Mouse (Mus musculus): ENCODE results near the gene Dmbx1. TPM values are rescaled to one million over a fixed set of nuclear protein-coding genes. Genes with fewer than 3 reads are reported as not detected.

Dmbx1 gene
- total and polyA plus RNA-seq, 2 experiments from 2014 or later = 7.7 to 9.6 TPM

DNA sequence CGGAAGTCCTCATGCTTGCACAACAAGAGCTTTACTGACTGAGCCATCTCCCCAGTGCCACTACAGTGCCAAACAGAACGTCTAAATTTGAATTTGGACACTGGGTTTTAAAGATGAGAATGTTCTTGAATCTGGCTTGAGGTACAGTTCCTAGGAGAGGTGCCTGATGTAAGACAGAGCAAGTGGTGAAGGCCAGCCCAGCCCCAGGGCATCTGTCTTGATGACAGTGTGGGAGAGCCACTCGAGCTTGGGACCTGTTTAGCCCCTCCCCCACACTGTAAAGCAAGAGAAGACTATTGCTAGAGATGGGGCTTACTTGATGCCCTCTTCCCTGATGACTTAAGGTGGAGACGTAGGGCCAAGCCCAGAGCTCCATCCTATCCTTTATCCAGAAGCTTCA, 57.5 kb downstream of the Dmbx1 start:
- Histone ChIP-seq H3K9me3 (ENCODE audit: low read length) (no peaks in the 10 kb centered on the region), H3K36me3 (ENCODE audit: insufficient read depth, low read length) (no peaks in the 10 kb centered on the region), H3K27me3 (ENCODE audit: insufficient read depth, low read length) (no peaks in the 10 kb centered on the region), H3K27ac (ENCODE audit: low read depth, low read length) (no peak overlapping the region), H3K9ac (replicated peaks; ENCODE audit: low read length, poor library complexity, severe bottlenecking) (no peak overlapping the region), H3K4me2 (ENCODE audit: low read depth, low read length, poor library complexity, severe bottlenecking) (no peak overlapping the region), H3K4me3 (ENCODE audit: low read depth, low read length) (no peak overlapping the region), H3K4me1 (ENCODE audit: insufficient read depth, low read length) (peaks cover 36% of the 10 kb centered on the region)
- WGBS = 66% methylated on average over 4 of the region's 4 CpGs
- no peak for TF ChIP-seq CTCF (IDR thresholded peaks at IDR 0.05)
- DNase-seq (ENCODE audit: low spot score) (no peak), ATAC-seq (ENCODE audit: low FRiP score) (no peak)

DNA sequence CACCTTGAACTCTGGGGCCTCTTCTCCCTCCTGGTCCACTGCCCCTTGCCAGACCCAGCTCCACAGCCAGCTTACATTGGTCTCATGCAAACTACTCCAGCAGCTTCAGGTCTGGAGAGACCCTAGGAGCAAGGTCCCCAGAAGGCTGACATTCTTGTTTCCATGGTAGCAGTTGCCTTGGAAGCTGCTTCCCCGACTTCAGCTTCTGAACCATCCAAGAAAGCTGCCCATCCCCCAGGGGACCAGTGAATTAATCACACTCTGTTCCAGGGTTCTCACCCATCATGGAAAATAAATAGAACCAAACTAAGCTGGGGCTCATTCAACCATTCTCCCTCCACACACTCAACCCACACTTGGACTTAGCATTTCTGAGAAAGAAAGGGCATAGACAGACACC, 58.5 kb downstream of the Dmbx1 start:
- Histone ChIP-seq H3K36me3 (ENCODE audit: insufficient read depth, low read length) (no peaks in the 10 kb centered on the region), H3K4me2 (ENCODE audit: low read depth, low read length, poor library complexity, severe bottlenecking) (no peak overlapping the region), H3K4me3 (ENCODE audit: low read depth, low read length) (no peak overlapping the region), H3K9ac (replicated peaks; ENCODE audit: low read length, poor library complexity, severe bottlenecking) (no peak overlapping the region), H3K4me1 (ENCODE audit: insufficient read depth, low read length) (peaks cover 35% of the 10 kb centered on the region), H3K27ac (ENCODE audit: low read depth, low read length) (peak overlapping the region; percentile 59; the same call in 1 of the 2 replicates), H3K9me3 (ENCODE audit: low read length) (no peaks in the 10 kb centered on the region), H3K27me3 (ENCODE audit: insufficient read depth, low read length) (no peaks in the 10 kb centered on the region)
- DNase-seq (ENCODE audit: low spot score) = peak; percentile 86
- no peak for TF ChIP-seq CTCF (IDR thresholded peaks at IDR 0.05)
- peak; percentile 42 for ATAC-seq (ENCODE audit: low FRiP score)
- 6% methylated on average over 1 of the region's 1 CpGs for WGBS

DNA sequence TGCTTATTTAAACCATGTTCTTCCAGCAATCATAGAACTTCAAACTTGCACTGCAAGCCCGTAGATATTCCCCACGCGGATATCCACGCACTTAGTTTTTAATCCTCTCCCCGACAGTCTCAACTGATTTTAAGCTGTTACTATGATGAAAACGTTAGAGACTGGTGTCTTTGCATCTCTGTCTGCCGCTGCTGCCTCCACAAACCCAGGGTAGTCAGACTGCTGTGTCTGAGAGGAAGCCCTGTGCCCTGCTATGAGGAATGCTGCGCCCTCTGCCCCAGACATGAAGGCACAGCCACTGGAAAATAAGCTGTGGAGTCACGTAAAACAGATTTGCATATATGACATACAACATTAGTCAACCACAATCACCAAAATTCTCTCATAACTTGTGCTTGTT, 60.9 kb downstream of the Dmbx1 start:
- peaks cover 5% of the 10 kb centered on the region; the same call in 1 of the 2 replicates for H3K36me3 ChIP-seq (ENCODE audit: insufficient read depth, low read length)
- no peak overlapping the region for H3K9ac ChIP-seq (replicated peaks; ENCODE audit: low read length, poor library complexity, severe bottlenecking)
- H3K27ac ChIP-seq (ENCODE audit: low read depth, low read length) = 0 out of 2 replicates have a peak overlapping the region, but pooled peaks have one; percentile 4
- ATAC-seq (ENCODE audit: low FRiP score) (no peak), DNase-seq (ENCODE audit: low spot score) (no peak)
- peaks cover 30% of the 10 kb centered on the region for H3K4me1 ChIP-seq (ENCODE audit: insufficient read depth, low read length)
- no peak for TF ChIP-seq CTCF (IDR thresholded peaks at IDR 0.05)
- no peak overlapping the region for H3K4me2 ChIP-seq (ENCODE audit: low read depth, low read length, poor library complexity, severe bottlenecking)
- no peaks in the 10 kb centered on the region for H3K27me3 ChIP-seq (ENCODE audit: insufficient read depth, low read length)
- no peak overlapping the region for H3K4me3 ChIP-seq (ENCODE audit: low read depth, low read length)
- H3K9me3 ChIP-seq (ENCODE audit: low read length) = no peaks in the 10 kb centered on the region
- WGBS = 23% methylated on average over 9 of the region's 9 CpGs

DNA sequence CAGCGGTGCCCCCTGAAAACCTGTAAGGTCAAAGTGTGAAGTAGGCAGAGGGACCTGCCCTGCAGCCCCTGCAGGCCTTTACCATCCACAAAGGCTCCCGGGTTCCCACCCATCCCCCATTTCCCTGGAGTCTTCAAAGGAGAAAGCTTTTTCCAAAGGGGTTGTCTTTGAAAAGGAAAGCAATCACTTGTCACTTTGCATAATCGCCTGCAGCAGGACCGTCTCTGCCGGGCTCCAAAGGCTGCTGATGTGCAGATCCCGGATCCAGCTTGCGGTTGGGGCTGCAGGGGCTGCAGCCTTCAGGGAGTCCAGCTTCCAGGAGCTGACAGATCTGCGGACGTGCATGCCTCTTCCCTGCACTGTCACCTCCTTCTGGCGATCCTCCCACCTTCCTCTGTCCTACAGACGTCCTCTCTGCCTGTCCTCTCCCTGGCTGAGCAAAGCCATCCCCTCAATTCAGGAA, 61.5 kb downstream of the Dmbx1 start:
- peaks cover 5% of the 10 kb centered on the region; the same call in 1 of the 2 replicates for H3K36me3 ChIP-seq (ENCODE audit: insufficient read depth, low read length)
- no peak overlapping the region for H3K4me3 ChIP-seq (ENCODE audit: low read depth, low read length)
- no peaks in the 10 kb centered on the region for H3K9me3 ChIP-seq (ENCODE audit: low read length)
- H3K27ac ChIP-seq (ENCODE audit: low read depth, low read length) = peak overlapping the region; percentile 8; the same call in 1 of the 2 replicates
- 5% methylated on average over 11 of the region's 11 CpGs for WGBS
- H3K27me3 ChIP-seq (ENCODE audit: insufficient read depth, low read length) = no peaks in the 10 kb centered on the region
- H3K4me2 ChIP-seq (ENCODE audit: low read depth, low read length, poor library complexity, severe bottlenecking) = no peak overlapping the region
- DNase-seq (ENCODE audit: low spot score) (no peak), ATAC-seq (ENCODE audit: low FRiP score) (peak; percentile 29; the same call in 1 of the 2 replicates)
- H3K4me1 ChIP-seq (ENCODE audit: insufficient read depth, low read length) = peaks cover 30% of the 10 kb centered on the region
- 0 out of 2 replicates have a peak overlapping the region, but pooled peaks have one; percentile 6 for H3K9ac ChIP-seq (replicated peaks; ENCODE audit: low read length, poor library complexity, severe bottlenecking)
- TF ChIP-seq CTCF (IDR thresholded peaks at IDR 0.05) = no peak

DNA sequence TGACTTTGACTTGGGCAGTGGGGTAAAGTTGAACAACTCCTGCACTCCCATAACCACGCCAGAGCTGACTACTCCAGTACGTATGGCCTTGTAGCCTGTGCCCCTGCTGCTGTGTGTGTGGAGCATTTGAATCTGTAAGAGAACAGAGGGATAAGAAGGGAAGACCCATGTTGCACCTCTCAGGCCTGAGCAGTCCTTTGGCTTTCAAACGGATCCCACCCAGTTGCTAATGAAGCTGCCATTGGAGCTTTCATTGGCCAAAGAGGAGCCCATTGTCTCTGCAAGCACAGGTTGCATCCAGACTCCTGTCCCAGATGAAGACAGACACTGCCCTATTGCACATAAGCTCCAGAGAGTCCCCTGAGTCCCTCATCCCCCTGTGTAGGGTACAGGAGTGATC, 66.5 kb downstream of the Dmbx1 start:
- WGBS = 76% methylated on average over 3 of the region's 3 CpGs
- no peak overlapping the region for H3K4me2 ChIP-seq (ENCODE audit: low read depth, low read length, poor library complexity, severe bottlenecking)
- DNase-seq (ENCODE audit: low spot score) = no peak
- H3K27ac ChIP-seq (ENCODE audit: low read depth, low read length) = no peak overlapping the region
- no peak for ATAC-seq (ENCODE audit: low FRiP score)
- no peak overlapping the region for H3K9ac ChIP-seq (replicated peaks; ENCODE audit: low read length, poor library complexity, severe bottlenecking)
- peaks cover 9% of the 10 kb centered on the region; the same call in 1 of the 2 replicates for H3K4me1 ChIP-seq (ENCODE audit: insufficient read depth, low read length)
- peaks cover 5% of the 10 kb centered on the region for H3K36me3 ChIP-seq (ENCODE audit: insufficient read depth, low read length)
- no peaks in the 10 kb centered on the region for H3K9me3 ChIP-seq (ENCODE audit: low read length)
- H3K4me3 ChIP-seq (ENCODE audit: low read depth, low read length) = no peak overlapping the region
- H3K27me3 ChIP-seq (ENCODE audit: insufficient read depth, low read length) = no peaks in the 10 kb centered on the region
- TF ChIP-seq CTCF (IDR thresholded peaks at IDR 0.05) = no peak

DNA sequence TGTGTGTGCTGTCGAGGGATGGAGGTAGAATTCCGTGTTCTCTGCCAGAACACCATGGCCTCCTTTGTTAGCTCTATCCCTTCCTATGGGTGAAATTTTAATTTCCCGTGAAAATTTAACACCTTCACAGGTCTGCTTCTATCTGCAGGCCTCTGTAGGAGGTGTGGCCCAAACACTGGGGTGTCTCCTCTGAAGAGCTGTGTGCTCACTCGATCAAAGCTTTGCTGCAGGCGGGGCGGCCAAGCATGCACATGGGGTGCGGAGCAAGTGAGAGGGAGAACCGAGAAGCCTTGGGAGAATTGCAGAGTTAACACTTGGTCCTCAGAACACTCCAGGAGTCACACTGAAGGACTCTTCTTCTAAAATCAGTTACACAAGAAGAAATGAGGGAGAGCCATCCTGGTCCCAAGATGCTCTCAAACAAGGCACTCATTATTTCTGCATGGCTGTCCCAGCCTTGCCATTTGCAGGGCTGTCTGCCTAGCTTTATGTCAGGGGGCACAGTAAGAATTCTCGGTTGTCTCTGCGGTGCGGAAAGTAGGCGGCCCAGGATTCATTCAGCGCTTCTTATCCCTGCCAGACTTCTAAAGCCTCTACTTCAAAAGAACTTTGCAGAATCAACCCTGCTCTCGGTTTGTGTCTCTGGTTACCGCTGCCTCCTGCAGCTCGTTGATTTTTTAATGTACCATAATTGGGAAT, 70.1 kb downstream of the Dmbx1 start:
- ATAC-seq (ENCODE audit: low FRiP score) (peak; percentile 41; the same call in 1 of the 2 replicates), DNase-seq (ENCODE audit: low spot score) (no peak)
- Histone ChIP-seq H3K4me3 (ENCODE audit: low read depth, low read length) (no peak overlapping the region), H3K36me3 (ENCODE audit: insufficient read depth, low read length) (peaks cover 1% of the 10 kb centered on the region), H3K27ac (ENCODE audit: low read depth, low read length) (peak overlapping the region; percentile 39; the same call in 1 of the 2 replicates), H3K9ac (replicated peaks; ENCODE audit: low read length, poor library complexity, severe bottlenecking) (no peak overlapping the region), H3K4me2 (ENCODE audit: low read depth, low read length, poor library complexity, severe bottlenecking) (no peak overlapping the region), H3K4me1 (ENCODE audit: insufficient read depth, low read length) (no peaks in the 10 kb centered on the region), H3K27me3 (ENCODE audit: insufficient read depth, low read length) (no peaks in the 10 kb centered on the region), H3K9me3 (ENCODE audit: low read length) (no peaks in the 10 kb centered on the region)
- TF ChIP-seq CTCF (IDR thresholded peaks at IDR 0.05) = no peak
- WGBS = 15% methylated on average over 16 of the region's 16 CpGs

Other genes with a start within 250 kb of the Dmbx1 start
- gene Efcab14, start 202.2 kb downstream of the Dmbx1 start, total RNA-seq (2014; rRNA removed) = 16.7 and 17.2 TPM in 2 replicates
- gene Efcab14, start 202.2 kb downstream of the Dmbx1 start, polyA plus RNA-seq (2015; fragmentation: Nextera tagmentation; extraction: Ambion mirVana) = 13.2 and 16.2 TPM in 2 replicates
- gene Tex38, start 158.9 kb downstream of the Dmbx1 start, total RNA-seq (2014; rRNA removed) = 0.49 and 1.2 TPM in 2 replicates
- 0.87 and 0.93 TPM in 2 replicates for gene Tex38, start 158.9 kb downstream of the Dmbx1 start, polyA plus RNA-seq (2015; fragmentation: Nextera tagmentation; extraction: Ambion mirVana)
- 25.9 and 40.0 TPM in 2 replicates for gene Atpaf1, start 155.1 kb downstream of the Dmbx1 start, total RNA-seq (2014; rRNA removed)
- 37.8 and 38.7 TPM in 2 replicates for gene Atpaf1, start 155.1 kb downstream of the Dmbx1 start, polyA plus RNA-seq (2015; fragmentation: Nextera tagmentation; extraction: Ambion mirVana)
- 3.7 and 12.1 TPM in 2 replicates for gene Mob3c, start 111.8 kb downstream of the Dmbx1 start, total RNA-seq (2014; rRNA removed)
- gene Mob3c, start 111.8 kb downstream of the Dmbx1 start, polyA plus RNA-seq (2015; fragmentation: Nextera tagmentation; extraction: Ambion mirVana) = 2.8 and 3.1 TPM in 2 replicates
- gene Mknk1, start 100.7 kb downstream of the Dmbx1 start, total RNA-seq (2014; rRNA removed) = 18.5 and 27.8 TPM in 2 replicates
- 22.8 and 23.2 TPM in 2 replicates for gene Mknk1, start 100.7 kb downstream of the Dmbx1 start, polyA plus RNA-seq (2015; fragmentation: Nextera tagmentation; extraction: Ambion mirVana)
- 0.09 and 0.11 TPM in 2 replicates for gene Kncn, start 55.5 kb downstream of the Dmbx1 start, total RNA-seq (2014; rRNA removed)
- gene Kncn, start 55.5 kb downstream of the Dmbx1 start, polyA plus RNA-seq (2015; fragmentation: Nextera tagmentation; extraction: Ambion mirVana) = 0.16 and 0.25 TPM in 2 replicates
- gene 6430628N08Rik, start 49.3 kb downstream of the Dmbx1 start, total RNA-seq (2014; rRNA removed) = 0.33 and 0.66 TPM in 2 replicates
- gene 6430628N08Rik, start 49.3 kb downstream of the Dmbx1 start, polyA plus RNA-seq (2015; fragmentation: Nextera tagmentation; extraction: Ambion mirVana) = 0.94 and 1.2 TPM in 2 replicates
- 25.8 and 43.1 TPM in 2 replicates for gene Faah, start 78.0 kb upstream of the Dmbx1 start, total RNA-seq (2014; rRNA removed)
- gene Faah, start 78.0 kb upstream of the Dmbx1 start, polyA plus RNA-seq (2015; fragmentation: Nextera tagmentation; extraction: Ambion mirVana) = 30.6 and 31.2 TPM in 2 replicates
- 8.7 and 10.9 TPM in 2 replicates for gene Nsun4, start 114.0 kb upstream of the Dmbx1 start, total RNA-seq (2014; rRNA removed)
- gene Nsun4, start 114.0 kb upstream of the Dmbx1 start, polyA plus RNA-seq (2015; fragmentation: Nextera tagmentation; extraction: Ambion mirVana) = 8.7 and 8.9 TPM in 2 replicates
- gene Uqcrh, start 135.1 kb upstream of the Dmbx1 start, total RNA-seq (2014; rRNA removed) = 247 and 307 TPM in 2 replicates
- gene Uqcrh, start 135.1 kb upstream of the Dmbx1 start, polyA plus RNA-seq (2015; fragmentation: Nextera tagmentation; extraction: Ambion mirVana) = 429 and 468 TPM in 2 replicates
- gene Lrrc41, start 135.3 kb upstream of the Dmbx1 start, total RNA-seq (2014; rRNA removed) = 103 and 129 TPM in 2 replicates
- 70.0 and 71.6 TPM in 2 replicates for gene Lrrc41, start 135.3 kb upstream of the Dmbx1 start, polyA plus RNA-seq (2015; fragmentation: Nextera tagmentation; extraction: Ambion mirVana)
- 1.9 and 3.0 TPM in 2 replicates for gene Rad54l, start 183.8 kb upstream of the Dmbx1 start, total RNA-seq (2014; rRNA removed)
- 2.4 and 2.5 TPM in 2 replicates for gene Rad54l, start 183.8 kb upstream of the Dmbx1 start, polyA plus RNA-seq (2015; fragmentation: Nextera tagmentation; extraction: Ambion mirVana)
- gene Pomgnt1, start 183.9 kb upstream of the Dmbx1 start, total RNA-seq (2014; rRNA removed) = 78.5 and 80.9 TPM in 2 replicates
- 58.1 and 61.9 TPM in 2 replicates for gene Pomgnt1, start 183.9 kb upstream of the Dmbx1 start, polyA plus RNA-seq (2015; fragmentation: Nextera tagmentation; extraction: Ambion mirVana)
- gene Lurap1, start 211.4 kb upstream of the Dmbx1 start, total RNA-seq (2014; rRNA removed) = 5.2 and 5.6 TPM in 2 replicates
- gene Lurap1, start 211.4 kb upstream of the Dmbx1 start, polyA plus RNA-seq (2015; fragmentation: Nextera tagmentation; extraction: Ambion mirVana) = 2.4 and 2.6 TPM in 2 replicates
- 0.57 and 0.77 TPM in 2 replicates for gene Tspan1, start 227.7 kb upstream of the Dmbx1 start, total RNA-seq (2014; rRNA removed)
- 0.26 and 0.31 TPM in 2 replicates for gene Tspan1, start 227.7 kb upstream of the Dmbx1 start, polyA plus RNA-seq (2015; fragmentation: Nextera tagmentation; extraction: Ambion mirVana)
- gene 1700042G07Rik, start 233.4 kb upstream of the Dmbx1 start, total RNA-seq (2014; rRNA removed) = not detected in 2 replicates
- not detected in 2 replicates for gene 1700042G07Rik, start 233.4 kb upstream of the Dmbx1 start, polyA plus RNA-seq (2015; fragmentation: Nextera tagmentation; extraction: Ambion mirVana)
- not detected in 2 replicates for gene Gm49337, start 233.5 kb upstream of the Dmbx1 start, total RNA-seq (2014; rRNA removed)
- not detected in 2 replicates for gene Gm49337, start 233.5 kb upstream of the Dmbx1 start, polyA plus RNA-seq (2015; fragmentation: Nextera tagmentation; extraction: Ambion mirVana)

All from midbrain, postnatal 0 days (tissue).